Mouse (Mus musculus): Measurements from ENCODE around the gene Arhgap33.
"Not testable (repeated sequence)": the region's sequence is repeated elsewhere in the genome, so short reads cannot be mapped to it uniquely, and the experiment has no call there.

Arhgap33 gene

GRCm38 (mm10) chr7:30552102-30553020 is 17.5 kb upstream of the Arhgap33 start, which contains the start of the genes Hspb6 and Proser3:
Gene Hspb6 (plus strand): TSS chr7:30552178.
Gene Proser3 (minus strand): TSS chr7:30552299.
- peak; percentile 95 for DNase-seq (ENCODE audit: low spot score)

- DNase-seq (ENCODE audit: low spot score) = no peak
Observed at GRCm38 (mm10) chr7:30551445-30552101, 16.7 kb upstream of the Arhgap33 start.

GRCm38 (mm10) chr7:30550603-30551002 is 15.7 kb upstream of the Arhgap33 start:
- no peak for DNase-seq (ENCODE audit: low spot score)

- DNase-seq (ENCODE audit: low spot score) = no peak
Observed at GRCm38 (mm10) chr7:30549880-30550279, 15.0 kb upstream of the Arhgap33 start.

- DNase-seq (ENCODE audit: low spot score) = no peak
Observed at GRCm38 (mm10) chr7:30544327-30544726, 9.5 kb upstream of the Arhgap33 start.

- DNase-seq (ENCODE audit: low spot score) = no peak
Observed at GRCm38 (mm10) chr7:30540572-30540971, 5.7 kb upstream of the Arhgap33 start.

- DNase-seq (ENCODE audit: low spot score) = no peak
Observed at GRCm38 (mm10) chr7:30533941-30534632, 773 bp downstream of the Arhgap33 start.

- no peak for DNase-seq (ENCODE audit: low spot score)
Observed at GRCm38 (mm10) chr7:30532931-30533330, 1.9 kb downstream of the Arhgap33 start.

GRCm38 (mm10) chr7:30531291-30531815 is 3.5 kb downstream of the Arhgap33 start:
- DNase-seq (ENCODE audit: low spot score) = no peak

- DNase-seq (ENCODE audit: low spot score) = no peak
Observed at GRCm38 (mm10) chr7:30526981-30527380, 7.9 kb downstream of the Arhgap33 start.

GRCm38 (mm10) chr7:30526399-30526798 is 8.5 kb downstream of the Arhgap33 start:
- no peak for DNase-seq (ENCODE audit: low spot score)

GRCm38 (mm10) chr7:30525954-30526353 is 8.9 kb downstream of the Arhgap33 start:
- DNase-seq (ENCODE audit: low spot score) = no peak

- no peak for DNase-seq (ENCODE audit: low spot score)
Observed at GRCm38 (mm10) chr7:30524487-30524886, 10.4 kb downstream of the Arhgap33 start.

- no peak for DNase-seq (ENCODE audit: low spot score)
Observed at GRCm38 (mm10) chr7:30522871-30523270, 12.0 kb downstream of the Arhgap33 start.

- no peak for DNase-seq (ENCODE audit: low spot score)
Observed at GRCm38 (mm10) chr7:30520856-30521255, 14.0 kb downstream of the Arhgap33 start.

GRCm38 (mm10) chr7:30520396-30520795 is 14.5 kb downstream of the Arhgap33 start:
- no peak for DNase-seq (ENCODE audit: low spot score)

GRCm38 (mm10) chr7:30518325-30518724 is 16.5 kb downstream of the Arhgap33 start:
- no peak for DNase-seq (ENCODE audit: low spot score)

GRCm38 (mm10) chr7:30515003-30515760 is 19.7 kb downstream of the Arhgap33 start:
- no peak for DNase-seq (ENCODE audit: low spot score)

- no peak for DNase-seq (ENCODE audit: low spot score)
Observed at GRCm38 (mm10) chr7:30508061-30508460, 26.8 kb downstream of the Arhgap33 start.

- DNase-seq (ENCODE audit: low spot score) = not testable (repeated sequence)
Observed at GRCm38 (mm10) chr7:30501159-30501558, 33.7 kb downstream of the Arhgap33 start.

- DNase-seq (ENCODE audit: low spot score) = not testable (repeated sequence)
Observed at GRCm38 (mm10) chr7:30495506-30496042, 39.3 kb downstream of the Arhgap33 start.
